Mouse (Mus musculus): ENCODE results near the gene Arhgap17. TPM values are rescaled to one million over a fixed set of nuclear protein-coding genes. Genes with fewer than 3 reads are reported as not detected.

Arhgap17 gene
- 8.1 and 8.8 TPM in 2 replicates for polyA plus RNA-seq (2012; rRNA removed)

GRCm38 (mm10) chr7:123369759-123370481 lies at the start of gene Arhgap17, which contains the start of gene Lcmt1:
Gene Arhgap17, minus strand, starts transcription at chr7:123369915.
Gene Lcmt1, plus strand, starts transcription at chr7:123369784.

Other genes with a start within 250 kb of the Arhgap17 start
- 13.0 and 15.8 TPM in 2 replicates for gene Tnrc6a, start 246.0 kb downstream of the Arhgap17 start, polyA plus RNA-seq (2012; rRNA removed)
- gene Slc5a11, start 155.1 kb downstream of the Arhgap17 start, polyA plus RNA-seq (2012; rRNA removed), result 0.20 and 0.30 TPM in 2 replicates
- 13.8 and 14.1 TPM in 2 replicates for gene Lcmt1, start 131 bp downstream of the Arhgap17 start, polyA plus RNA-seq (2012; rRNA removed)
- 200 and 318 TPM in 2 replicates for gene Aqp8, start 92.4 kb upstream of the Arhgap17 start, polyA plus RNA-seq (2012; rRNA removed)
- 0.10 and 0.14 TPM in 2 replicates for gene Zkscan2, start 130.5 kb upstream of the Arhgap17 start, polyA plus RNA-seq (2012; rRNA removed)